Mouse (Mus musculus) midbrain, embryonic 15.5 days (tissue): ENCODE measurements around the gene Rpe65. TPM values are rescaled to one million over a fixed set of nuclear protein-coding genes. Genes with fewer than 3 reads are reported as not detected.

ENCODE experiments used
- ATAC-seq: fragments of 200-750 bp; cut with Nextera tagmentation; replicated peaks from 2 replicates; pipeline ENCODE4 v1.8.0; 2017; ENCODE audit warnings: moderate TSS enrichment
- H3K27ac ChIP-seq: fragments of 300-500 bp; sonication (generic); 2 replicates; pipeline ENCODE4 v1.5.1; 2015; ENCODE audit warnings: mild to moderate bottlenecking, inconsistent platforms
- H3K27me3 ChIP-seq: fragments of 300-500 bp; sonication (generic); replicated peaks from 2 replicates; pipeline ENCODE4 v1.6.1; 2015; ENCODE audit warnings: inconsistent platforms
- H3K36me3 ChIP-seq: fragments of 300-500 bp; sonication (generic); replicated peaks from 2 replicates; pipeline ENCODE4 v1.6.1; 2015; ENCODE audit warnings: inconsistent platforms
- H3K4me1 ChIP-seq: fragments of 300-500 bp; sonication (generic); 2 replicates; pipeline ENCODE4 v1.6.1; 2015; ENCODE audit warnings: inconsistent platforms
- H3K4me2 ChIP-seq: fragments of 300-500 bp; sonication (generic); 2 replicates; pipeline ENCODE4 v1.6.1; 2015; ENCODE audit warnings: inconsistent platforms, mild to moderate bottlenecking, moderate library complexity
- H3K4me3 ChIP-seq: fragments of 300-500 bp; sonication (generic); 2 replicates; pipeline ENCODE4 v1.5.1; 2015; ENCODE audit warnings: mild to moderate bottlenecking, inconsistent platforms
- H3K9ac ChIP-seq: fragments of 300-500 bp; sonication (generic); 2 replicates; pipeline ENCODE4 v1.6.1; 2015; ENCODE audit warnings: mild to moderate bottlenecking, inconsistent platforms
- H3K9me3 ChIP-seq: fragments of 300-500 bp; sonication (generic); 2 replicates; pipeline ENCODE4 v1.6.1; 2016; ENCODE audit warnings: inconsistent platforms
- WGBS: fragments of 180-500 bp; shearing (Covaris S2); methylation state at CpG from one replicate; pipeline ENCODE4 v1.1.7; 2015; ENCODE audit warnings: mixed read lengths; 5-methylcytosine and 5-hydroxymethylcytosine counted together
- polyA plus RNA-seq: library from polyadenylated mRNA; unstranded; fragments of >200 nt; fragmentation: Nextera tagmentation; extraction: Ambion mirVana; gene quantifications from 2 replicates; pipeline ENCODE4 v1.2.1, GENCODE M21; 2015

The Rpe65 gene
- polyA plus RNA-seq: not detected in 2 replicates

- Histone ChIP-seq H3K27me3 (no peaks in the 10 kb centered on the region), H3K9ac (no peak within 1 kb of the TSS), H3K9me3 (no peaks in the 10 kb centered on the region), H3K4me3 (no peak within 1 kb of the TSS), H3K36me3 (no peaks in the 10 kb centered on the region), H3K4me1 (no peaks in the 10 kb centered on the region), H3K27ac (no peak within 1 kb of the TSS), H3K4me2 (no peak within 1 kb of the TSS)
- no peak for ATAC-seq
- WGBS: 40% methylated on average over 1 of the region's 1 CpGs
These were observed at the start of gene Rpe65 for GRCm38 (mm10) chr3:159598875-159599274. Gene Rpe65 (plus strand): TSS chr3:159599175.

DNA sequence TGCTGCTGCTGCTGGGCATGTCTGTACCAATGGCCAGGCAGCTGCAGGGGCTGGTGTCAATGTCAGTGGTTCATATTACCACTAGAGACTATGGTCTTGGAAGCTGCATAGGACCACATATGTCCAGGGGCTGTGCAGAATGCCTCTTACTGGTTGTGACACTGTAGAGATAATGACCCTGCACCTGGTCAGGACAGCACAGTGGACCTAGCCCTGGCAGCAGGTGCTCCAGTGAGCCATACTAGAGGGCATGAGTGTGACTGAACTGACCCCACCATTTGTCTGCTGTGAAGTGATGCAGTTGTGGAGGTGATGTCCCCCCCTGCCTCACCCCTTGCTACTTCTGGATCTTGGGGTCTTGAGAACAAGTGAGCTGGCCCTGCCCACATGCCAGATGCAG lies 48.8 kb upstream of the Rpe65 start:
- no peak overlapping the region for H3K9ac ChIP-seq
- H3K4me2 ChIP-seq: no peak overlapping the region
- H3K36me3 ChIP-seq: no peaks in the 10 kb centered on the region
- H3K27ac ChIP-seq: no peak overlapping the region
- no peak for ATAC-seq
- H3K4me1 ChIP-seq: no peaks in the 10 kb centered on the region
- H3K27me3 ChIP-seq: no peaks in the 10 kb centered on the region
- no peaks in the 10 kb centered on the region for H3K9me3 ChIP-seq
- H3K4me3 ChIP-seq: no peak overlapping the region

- 69% methylated on average over 1 of the region's 1 CpGs for WGBS
- no peak overlapping the region for H3K4me2 ChIP-seq
- H3K9me3 ChIP-seq: no peaks in the 10 kb centered on the region
- H3K4me1 ChIP-seq: no peaks in the 10 kb centered on the region
- no peaks in the 10 kb centered on the region for H3K36me3 ChIP-seq
- H3K27ac ChIP-seq: no peak overlapping the region
- no peak overlapping the region for H3K9ac ChIP-seq
- ATAC-seq: no peak
- no peaks in the 10 kb centered on the region for H3K27me3 ChIP-seq
- H3K4me3 ChIP-seq: no peak overlapping the region
These were observed 16.0 kb downstream of the Rpe65 start for GRCm38 (mm10) chr3:159614977-159615376.

GRCm38 (mm10) chr3:159621026-159621425 lies 22.1 kb downstream of the Rpe65 start:
- 69% methylated on average over 1 of the region's 1 CpGs for WGBS

DNA sequence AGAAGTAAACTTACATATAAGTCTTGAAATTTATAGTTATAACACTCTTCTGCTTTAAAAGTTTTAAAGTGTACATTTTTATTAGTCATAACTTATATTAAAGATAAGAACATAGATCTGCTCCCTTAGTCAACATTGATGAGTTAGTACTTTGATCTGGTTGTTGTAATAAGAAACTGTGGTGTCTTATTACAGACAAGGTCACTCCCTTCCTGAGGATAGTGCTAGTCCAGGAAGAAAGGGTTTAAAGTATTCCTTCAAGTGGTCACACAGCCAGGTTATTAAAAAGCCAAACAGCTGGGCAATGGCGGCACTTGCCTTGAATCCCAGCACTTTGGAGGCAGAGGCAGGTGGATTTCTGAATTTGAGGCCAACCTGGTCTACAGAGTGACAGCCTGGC lies 25.0 kb downstream of the Rpe65 start:
- H3K4me2 ChIP-seq: no peak overlapping the region
- no peak overlapping the region for H3K9ac ChIP-seq
- no peaks in the 10 kb centered on the region for H3K4me1 ChIP-seq
- ATAC-seq: no peak
- no peaks in the 10 kb centered on the region for H3K9me3 ChIP-seq
- H3K4me3 ChIP-seq: no peak overlapping the region
- H3K36me3 ChIP-seq: no peaks in the 10 kb centered on the region
- H3K27me3 ChIP-seq: no peaks in the 10 kb centered on the region
- H3K27ac ChIP-seq: no peak overlapping the region
- 96% methylated on average over 1 of the region's 1 CpGs for WGBS

More at GRCm38 (mm10) chr3:159621026-159621425, 22.1 kb downstream of the Rpe65 start:
- H3K4me1 ChIP-seq: no peaks in the 10 kb centered on the region
- no peaks in the 10 kb centered on the region for H3K36me3 ChIP-seq
- H3K9me3 ChIP-seq: no peaks in the 10 kb centered on the region
- H3K27me3 ChIP-seq: no peaks in the 10 kb centered on the region
- no peak overlapping the region for H3K4me3 ChIP-seq
- no peak overlapping the region for H3K27ac ChIP-seq
- no peak overlapping the region for H3K4me2 ChIP-seq
- no peak overlapping the region for H3K9ac ChIP-seq
- no peak for ATAC-seq

DNA sequence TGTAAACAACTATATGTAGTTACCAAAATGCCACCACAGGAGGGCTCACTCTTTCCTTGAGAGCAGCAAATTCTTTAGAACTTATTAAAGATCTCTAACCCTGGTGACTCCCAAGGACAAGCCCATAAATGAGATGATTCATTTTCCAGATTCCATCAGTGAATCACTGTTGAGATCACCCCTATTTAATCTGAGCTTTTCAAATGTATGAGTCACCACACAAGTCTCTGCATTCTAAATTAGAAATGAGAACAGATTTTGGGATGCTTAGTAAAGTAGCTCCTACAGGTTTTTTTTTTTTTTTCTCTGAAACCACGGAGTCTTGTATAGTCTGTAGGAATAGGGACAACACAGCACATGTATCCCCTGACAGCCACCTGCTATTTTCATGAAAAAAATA lies 61.8 kb downstream of the Rpe65 start:
- Histone ChIP-seq H3K4me2 (no peak overlapping the region), H3K4me3 (no peak overlapping the region), H3K36me3 (no peaks in the 10 kb centered on the region), H3K4me1 (no peaks in the 10 kb centered on the region), H3K27me3 (no peaks in the 10 kb centered on the region), H3K27ac (no peak overlapping the region), H3K9me3 (no peaks in the 10 kb centered on the region), H3K9ac (no peak overlapping the region)
- 64% methylated on average over 1 of the region's 1 CpGs for WGBS
- ATAC-seq: no peak

DNA sequence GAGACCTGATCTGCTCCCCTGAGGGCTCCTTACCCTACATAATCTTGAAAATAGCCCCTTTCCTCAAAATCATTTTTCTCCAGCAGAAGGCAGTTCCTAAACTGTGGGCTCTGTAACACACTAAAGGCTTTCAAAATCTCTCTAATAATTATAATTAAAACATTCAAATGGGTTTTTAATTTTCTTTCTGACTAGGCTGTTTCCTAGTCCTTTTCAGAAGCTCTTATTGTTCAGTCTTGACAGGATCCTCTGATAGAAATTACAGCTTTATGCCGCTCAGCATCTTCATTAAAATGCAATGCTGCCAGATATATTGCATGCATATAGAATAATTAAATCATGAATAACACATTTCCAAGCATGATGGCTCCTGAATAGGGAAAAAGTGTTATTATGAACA lies 64.4 kb downstream of the Rpe65 start:
- 40% methylated on average over 1 of the region's 1 CpGs for WGBS
- Histone ChIP-seq H3K9ac (no peak overlapping the region), H3K27ac (no peak overlapping the region), H3K27me3 (no peaks in the 10 kb centered on the region), H3K4me1 (no peaks in the 10 kb centered on the region), H3K4me2 (no peak overlapping the region), H3K9me3 (no peaks in the 10 kb centered on the region), H3K4me3 (no peak overlapping the region), H3K36me3 (no peaks in the 10 kb centered on the region)
- ATAC-seq: peak; percentile 66

Other genes starting within 250 kb of the Rpe65 start
- gene Depdc1a, start 103.7 kb upstream of the Rpe65 start, polyA plus RNA-seq: 3.1 and 3.3 TPM in 2 replicates
- gene Wls, start 240.5 kb downstream of the Rpe65 start, polyA plus RNA-seq: 80.8 and 81.9 TPM in 2 replicates